Mouse (Mus musculus) ES-Bruce4 (cell line): ENCODE results near the gene Fgf10. TPM values are rescaled to one million over a fixed set of nuclear protein-coding genes. Genes with fewer than 3 reads are reported as not detected.

ENCODE experiments used
- H3K27ac ChIP-seq: 2 replicates; pipeline ENCODE4 v1.5.1; 2012; ENCODE audit warnings: low read length, inconsistent platforms; ENCODE audit not compliant: insufficient read depth
- H3K27me3 ChIP-seq: 2 replicates; pipeline ENCODE4 v1.6.1; 2012; ENCODE audit warnings: mild to moderate bottlenecking, low read length, inconsistent platforms; ENCODE audit not compliant: control insufficient read depth, poor library complexity, insufficient read depth, severe bottlenecking
- H3K36me3 ChIP-seq: 2 replicates; pipeline ENCODE4 v1.6.1; 2012; ENCODE audit warnings: inconsistent platforms, mild to moderate bottlenecking, low read length, moderate library complexity; ENCODE audit not compliant: control insufficient read depth, poor library complexity, insufficient read depth, severe bottlenecking
- H3K4me1 ChIP-seq: one replicate; pipeline ENCODE4 v1.8.1; 2011; ENCODE audit warnings: low read length; ENCODE audit not compliant: control insufficient read depth, insufficient read depth
- H3K4me3 ChIP-seq: 2 replicates; pipeline ENCODE4 v1.5.1; 2011; ENCODE audit warnings: low read depth, mild to moderate bottlenecking, low read length
- H3K9ac ChIP-seq: 2 replicates; pipeline ENCODE4 v1.6.1; 2012; ENCODE audit warnings: low read depth, mild to moderate bottlenecking, inconsistent platforms; ENCODE audit not compliant: poor library complexity, severe bottlenecking
- H3K9me3 ChIP-seq: replicated peaks from 2 replicates; pipeline ENCODE4 v1.6.1; 2012; ENCODE audit warnings: mild to moderate bottlenecking, low read length, inconsistent platforms; ENCODE audit not compliant: control insufficient read depth, poor library complexity, insufficient read depth, severe bottlenecking
- CTCF ChIP-seq: IDR thresholded peaks from one replicate; pipeline ENCODE4 v1.8.1; 2011; ENCODE audit warnings: low read depth, low read length
- EP300 ChIP-seq: IDR thresholded peaks from 2 replicates; pipeline ENCODE4 v1.6.1; 2011; ENCODE audit warnings: low read depth, low read length; ENCODE audit not compliant: insufficient read depth
- POLR2A ChIP-seq: IDR thresholded peaks from one replicate; pipeline ENCODE4 v1.8.1; 2011; ENCODE audit warnings: low read length; ENCODE audit not compliant: insufficient read depth
- polyA plus RNA-seq: library from polyadenylated mRNA; stranded (reverse); fragments of >200 nt; gene quantifications from 2 replicates; pipeline ENCODE4 v1.2.4, GENCODE M21; 2011; ENCODE audit warnings: low read depth; ENCODE audit not compliant: missing spikeins, insufficient read depth, insufficient read length

Fgf10 gene
- polyA plus RNA-seq, 1 experiment: 1.3 TPM

GRCm38 (mm10) chr13:118754024-118754423 lies 84.4 kb downstream of the Fgf10 start:
- TF ChIP-seq POLR2A (no peak), CTCF (no peak), EP300 (no peak)
- Histone ChIP-seq H3K9ac (no peak overlapping the region), H3K4me1 (no peaks in the 10 kb centered on the region), H3K27me3 (no peaks in the 10 kb centered on the region), H3K27ac (no peak overlapping the region), H3K36me3 (no peaks in the 10 kb centered on the region), H3K9me3 (no peaks in the 10 kb centered on the region), H3K4me3 (no peak overlapping the region)

- no peaks in the 10 kb centered on the region for H3K27me3 ChIP-seq
- no peaks in the 10 kb centered on the region for H3K36me3 ChIP-seq
- no peak overlapping the region for H3K27ac ChIP-seq
- H3K4me3 ChIP-seq: no peak overlapping the region
- H3K4me1 ChIP-seq: no peaks in the 10 kb centered on the region
- no peak overlapping the region for H3K9ac ChIP-seq
- TF ChIP-seq EP300: no peak
- no peak for TF ChIP-seq POLR2A
- no peak for TF ChIP-seq CTCF
- H3K9me3 ChIP-seq: no peaks in the 10 kb centered on the region
Observed at GRCm38 (mm10) chr13:118759021-118759420, 89.4 kb downstream of the Fgf10 start.

GRCm38 (mm10) chr13:118762982-118763381 lies 93.4 kb downstream of the Fgf10 start:
- Histone ChIP-seq H3K36me3 (no peaks in the 10 kb centered on the region), H3K4me3 (no peak overlapping the region), H3K27me3 (no peaks in the 10 kb centered on the region), H3K27ac (no peak overlapping the region), H3K9ac (no peak overlapping the region), H3K9me3 (no peaks in the 10 kb centered on the region), H3K4me1 (no peaks in the 10 kb centered on the region)
- TF ChIP-seq CTCF (peak; percentile 2), EP300 (no peak), POLR2A (no peak)

GRCm38 (mm10) chr13:118772188-118772587 lies 102.6 kb downstream of the Fgf10 start:
- no peak for TF ChIP-seq CTCF
- TF ChIP-seq EP300: no peak
- no peaks in the 10 kb centered on the region for H3K9me3 ChIP-seq
- no peak overlapping the region for H3K27ac ChIP-seq

GRCm38 (mm10) chr13:118775148-118775547 lies 105.6 kb downstream of the Fgf10 start:
- H3K9ac ChIP-seq: no peak overlapping the region
- no peak for TF ChIP-seq EP300
- TF ChIP-seq CTCF: no peak
- TF ChIP-seq POLR2A: no peak
- no peaks in the 10 kb centered on the region for H3K9me3 ChIP-seq
- H3K27me3 ChIP-seq: no peaks in the 10 kb centered on the region
- H3K4me1 ChIP-seq: peaks cover 2% of the 10 kb centered on the region
- H3K27ac ChIP-seq: peak overlapping the region; percentile 89
- H3K4me3 ChIP-seq: no peak overlapping the region
- H3K36me3 ChIP-seq: no peaks in the 10 kb centered on the region

More at GRCm38 (mm10) chr13:118772188-118772587, 102.6 kb downstream of the Fgf10 start:
- H3K27me3 ChIP-seq: no peaks in the 10 kb centered on the region
- peaks cover 2% of the 10 kb centered on the region for H3K4me1 ChIP-seq
- no peak overlapping the region for H3K4me3 ChIP-seq
- no peak overlapping the region for H3K9ac ChIP-seq
- no peaks in the 10 kb centered on the region for H3K36me3 ChIP-seq

GRCm38 (mm10) chr13:118779161-118779560 lies 109.6 kb downstream of the Fgf10 start:
- TF ChIP-seq POLR2A: no peak
- no peak for TF ChIP-seq EP300
- TF ChIP-seq CTCF: no peak
- Histone ChIP-seq H3K4me1 (peaks cover 2% of the 10 kb centered on the region), H3K4me3 (no peak overlapping the region), H3K9ac (no peak overlapping the region), H3K27me3 (no peaks in the 10 kb centered on the region), H3K9me3 (no peaks in the 10 kb centered on the region), H3K27ac (no peak overlapping the region), H3K36me3 (no peaks in the 10 kb centered on the region)
